24 mouse cellular contexts compared by ENCODE assay signal in genomic region chrX:111917422-111917821, GRCm38 (mm10). TPM values are rescaled to one million over a fixed set of nuclear protein-coding genes. Genes with fewer than 3 reads are reported as not detected.
DNase-seq lines count a peak whose midpoint lies in the region; ATAC-seq and TF ChIP-seq lines count a peak whose summit lies in the region.
"Had no signal": no experiment of that assay in that cellular context is flagged by ENCODE, and none has a peak within 500 bp of the region (broad histone marks: within the 10 kb centered on the region; RNA-seq: fewer than 3 reads in every experiment).

No protein-coding gene starts in this region.

- H3K27me3 ChIP-seq in heart, adult 2 months (ENCODE audit: control insufficient read depth, insufficient read depth, low read length) = no peaks in the 10 kb centered on the region
- no peaks in the 10 kb centered on the region for H3K27me3 ChIP-seq in lung, postnatal 0 days (replicated peaks; ENCODE audit: insufficient read depth, low read length)
- H3K27me3 ChIP-seq: forebrain, embryonic 12.5 days; heart, embryonic 15.5 days; limb, embryonic 13.5 days; megakaryocyte, embryonic 14.5 days; midbrain, embryonic 15.5 days had no signal

- intact Hi-C loops in heart, adult 2 months (cut with DNase I) = no loop called here
- intact Hi-C loops in left cerebral cortex, postnatal 10 days (cut with DNase I) = no loop called here

- no peak for ATAC-seq in lung, postnatal 0 days
- ATAC-seq: hindbrain, embryonic 16.5 days; midbrain, embryonic 15.5 days had no signal

- DNase-seq in heart, adult 2 months = no peak
- DNase-seq in heart, adult 11 months = no peak
- DNase-seq in lung, postnatal 0 days (ENCODE audit: low spot score) = no peak
- DNase-seq in lung, adult 2 months = no peak
- peak; percentile 8 for DNase-seq in R1 (ENCODE audit: low read depth, low spot score)
- DNase-seq in thymus, postnatal 36 days = no peak
- no peak for DNase-seq in left cerebral cortex, postnatal 10 days (ENCODE audit: extremely low spot score in 1 of 2, low spot score in 2 of 2)
- DNase-seq: adrenal gland, postnatal 14 days; cerebellum, adult 2 months; cerebellum, postnatal 36 days; gastrocnemius, postnatal 10 days; heart, postnatal 4 days; kidney, adult 11 months; kidney, postnatal 25 days; lung, postnatal 14 days had no signal

- TF ChIP-seq EP300 in heart, adult 2 months (IDR thresholded peaks at IDR 0.05; ENCODE audit: insufficient read depth, low read depth, low read length) = no peak
- no peak for TF ChIP-seq EP300 in lung, postnatal 0 days (IDR thresholded peaks at IDR 0.05)

- H3K79me2 ChIP-seq in heart, adult 2 months (replicated peaks; ENCODE audit: control insufficient read depth, insufficient read depth, low read length) = no peaks in the 10 kb centered on the region

- H3K36me3 ChIP-seq in heart, adult 2 months (ENCODE audit: control insufficient read depth, insufficient read depth, low read length) = no peaks in the 10 kb centered on the region
- no peaks in the 10 kb centered on the region for H3K36me3 ChIP-seq in lung, postnatal 0 days (ENCODE audit: insufficient read depth, low read length)
- H3K36me3 ChIP-seq: forebrain, embryonic 12.5 days; heart, embryonic 15.5 days; limb, embryonic 13.5 days; midbrain, embryonic 15.5 days had no signal

- H3K4me2 ChIP-seq in lung, postnatal 0 days (replicated peaks; ENCODE audit: low read depth, low read length) = no peak overlapping the region
- H3K4me2 ChIP-seq: forebrain, embryonic 12.5 days; heart, embryonic 15.5 days; limb, embryonic 13.5 days; midbrain, embryonic 15.5 days had no signal

- H3K9ac ChIP-seq in heart, adult 2 months (ENCODE audit: low read depth, low read length) = no peak overlapping the region
- H3K9ac ChIP-seq in lung, postnatal 0 days (replicated peaks; ENCODE audit: low read depth) = no peak overlapping the region
- H3K9ac ChIP-seq: forebrain, embryonic 12.5 days; heart, embryonic 15.5 days; limb, embryonic 13.5 days; liver, embryonic 14.5 days; midbrain, embryonic 15.5 days had no signal

- no peaks in the 10 kb centered on the region for H3K4me1 ChIP-seq in heart, adult 2 months (ENCODE audit: control insufficient read depth, insufficient read depth, low read length)
- no peaks in the 10 kb centered on the region for H3K4me1 ChIP-seq in lung, postnatal 0 days (ENCODE audit: insufficient read depth, low read depth, low read length)
- H3K4me1 ChIP-seq in lung, adult 2 months (ENCODE audit: control insufficient read depth, insufficient read depth, low read length) = no peaks in the 10 kb centered on the region
- H3K4me1 ChIP-seq: forebrain, embryonic 12.5 days; heart, embryonic 15.5 days; limb, embryonic 13.5 days; megakaryocyte, embryonic 14.5 days; midbrain, embryonic 15.5 days had no signal

- peak; percentile 32; the same call in 1 of the 2 replicates for TF ChIP-seq CTCF in heart, adult 2 months (IDR thresholded peaks at IDR 0.05)
- TF ChIP-seq CTCF in lung, postnatal 0 days (IDR thresholded peaks at IDR 0.05) = 0 out of 2 replicates have a peak, but pooled peaks have one; percentile 13
- TF ChIP-seq CTCF in lung, adult 2 months (IDR thresholded peaks at IDR 0.05; ENCODE audit: insufficient read depth, low read length) = no peak

- TF ChIP-seq POLR2A in heart, adult 2 months (IDR thresholded peaks at IDR 0.05; ENCODE audit: insufficient read depth, low read depth, low read length) = no peak
- TF ChIP-seq POLR2A in lung, adult 2 months (IDR thresholded peaks at IDR 0.05; ENCODE audit: borderline replicate concordance, extremely low read depth, low read depth, low read length) = no peak

- no peaks in the 10 kb centered on the region for H3K9me3 ChIP-seq in lung, postnatal 0 days (ENCODE audit: low read length)
- H3K9me3 ChIP-seq: forebrain, embryonic 12.5 days; heart, embryonic 15.5 days; limb, embryonic 13.5 days; megakaryocyte, embryonic 14.5 days; midbrain, embryonic 15.5 days had no signal

- H3K4me3 ChIP-seq in heart, adult 2 months = no peak overlapping the region
- no peak overlapping the region for H3K4me3 ChIP-seq in lung, postnatal 0 days (ENCODE audit: low read depth, low read length)
- no peak overlapping the region for H3K4me3 ChIP-seq in lung, adult 2 months (replicated peaks; ENCODE audit: extremely low read depth, low read depth, low read length)
- H3K4me3 ChIP-seq: forebrain, embryonic 12.5 days; heart, embryonic 15.5 days; limb, embryonic 13.5 days; megakaryocyte, embryonic 14.5 days; midbrain, embryonic 15.5 days; myocyte had no signal

- no peak overlapping the region for H3K27ac ChIP-seq in heart, adult 2 months
- no peak overlapping the region for H3K27ac ChIP-seq in lung, postnatal 0 days (ENCODE audit: low read length)
- H3K27ac ChIP-seq: forebrain, embryonic 12.5 days; heart, embryonic 15.5 days; limb, embryonic 13.5 days; liver, embryonic 14.5 days; midbrain, embryonic 15.5 days had no signal

RNA-seq across cellular contexts. Expression of gene Gm45194, which starts 26.2 kb away (rescaled TPM):
- total RNA-seq in heart, adult 2 months (2021) = not detected
- not detected in 2 replicates for polyA plus RNA-seq in heart, adult 2 months (2012; rRNA removed)
- polyA plus RNA-seq in lung, postnatal 0 days (2015; fragmentation: Nextera tagmentation; extraction: Ambion mirVana) = not detected in 2 replicates
- polyA plus RNA-seq in lung, adult 2 months (2012; rRNA removed) = not detected in 2 replicates
- total RNA-seq in left cerebral cortex, postnatal 10 days (2021) = not detected
- total RNA-seq: heart, adult 8-10 months; heart, postnatal 4 days had no signal
- polyA plus RNA-seq: heart, embryonic 15.5 days; myocyte had no signal
